Mouse (Mus musculus) layer of hippocampus, adult 6 months (tissue): ENCODE measurements around the gene Csn1s2b. TPM values are rescaled to one million over a fixed set of nuclear protein-coding genes. Genes with fewer than 3 reads are reported as not detected.

Experiments
- long read RNA-seq, 2 experiments: library from polyadenylated mRNA; unstranded; transcript quantifications; one replicate each; pipeline ENCODE4 v2.0.0; 2019 to 2020
- polyA plus RNA-seq: library from polyadenylated mRNA; unstranded; fragments of <200 nt; fragmentation: Nextera tagmentation; gene quantifications from 2 replicates; pipeline ENCODE4 v1.2.3, GENCODE M21; 2021

Csn1s2b gene
- polyA plus RNA-seq, result not detected in 2 replicates
- long read RNA-seq, experiment 1, result 0 reads
- long read RNA-seq, experiment 2, result 0 reads

GRCm38 (mm10) chr5:87807782-87808181, at the start of gene Csn1s2b:
Gene Csn1s2b, plus strand, starts transcription at chr5:87808082.

GRCm38 (mm10) chr5:87774267-87774666, 33.6 kb upstream of the Csn1s2b start, which contains the start of gene Csn1s2a:
Gene Csn1s2a, plus strand, starts transcription at chr5:87774567.

GRCm38 (mm10) chr5:87825386-87825785, 17.5 kb downstream of the Csn1s2b start, which contains the start of gene Prr27:
Gene Prr27, plus strand, starts transcription at chr5:87825686.

Other genes starting within 250 kb of the Csn1s2b start
- not detected in 2 replicates for gene Sult1d1, start 239.1 kb upstream of the Csn1s2b start, polyA plus RNA-seq
- gene Sult1e1, start 216.5 kb upstream of the Csn1s2b start, polyA plus RNA-seq, result not detected in 2 replicates
- not detected in 2 replicates for gene Csn1s1, start 141.9 kb upstream of the Csn1s2b start, polyA plus RNA-seq
- not detected in 2 replicates for gene Csn2, start 108.5 kb upstream of the Csn1s2b start, polyA plus RNA-seq
- gene Csn1s2a, start 33.5 kb upstream of the Csn1s2b start, polyA plus RNA-seq, result not detected in 2 replicates
- not detected in 2 replicates for gene Prr27, start 17.6 kb downstream of the Csn1s2b start, polyA plus RNA-seq
- not detected in 2 replicates for gene Odam, start 76.9 kb downstream of the Csn1s2b start, polyA plus RNA-seq
- not detected in 2 replicates for gene Csn3, start 117.5 kb downstream of the Csn1s2b start, polyA plus RNA-seq
- gene 2310003L06Rik, start 161.4 kb downstream of the Csn1s2b start, polyA plus RNA-seq, result not detected in 2 replicates
- not detected in 2 replicates for gene Gm28434, start 161.4 kb downstream of the Csn1s2b start, polyA plus RNA-seq
- not detected in 2 replicates for gene Cabs1, start 171.4 kb downstream of the Csn1s2b start, polyA plus RNA-seq
- not detected in 2 replicates for gene Smr3a, start 194.5 kb downstream of the Csn1s2b start, polyA plus RNA-seq